Mouse (Mus musculus) liver (tissue): ENCODE results near the gene Mst1.

ENCODE experiments used
- DNase-seq: peaks from one replicate; pipeline ENCODE4 v3.0.0-alpha.2; 2020; ENCODE audit warnings: mixed read lengths

Mst1 gene

GRCm38 (mm10) chr9:108057262-108057562 is 23.0 kb upstream of the Mst1 start:
- no peak for DNase-seq

DNA sequence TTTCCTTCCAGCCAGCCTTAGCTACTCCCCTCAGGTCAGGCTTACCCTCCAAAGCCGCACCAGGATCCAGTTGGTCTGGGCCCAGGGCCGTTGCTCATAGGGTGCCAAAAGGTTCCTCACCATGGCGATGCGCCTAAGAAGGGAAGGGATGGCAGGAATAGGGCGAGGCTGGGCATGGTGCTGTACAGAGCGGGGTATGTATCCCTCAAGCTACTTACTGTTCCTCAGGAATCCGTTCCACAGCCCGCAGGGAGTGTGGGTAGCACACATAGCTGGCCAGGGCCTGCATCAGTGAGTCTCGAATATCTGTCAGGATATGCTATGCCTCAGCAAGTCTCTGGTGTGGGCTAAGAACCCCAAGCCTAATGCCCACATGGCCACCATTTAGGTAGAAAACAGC is 21.9 kb upstream of the Mst1 start:
- DNase-seq: no peak

- no peak for DNase-seq
These were observed 18.1 kb upstream of the Mst1 start for GRCm38 (mm10) chr9:108062142-108062541.

- no peak for DNase-seq
These were observed 16.9 kb upstream of the Mst1 start for GRCm38 (mm10) chr9:108063361-108063760.

DNA sequence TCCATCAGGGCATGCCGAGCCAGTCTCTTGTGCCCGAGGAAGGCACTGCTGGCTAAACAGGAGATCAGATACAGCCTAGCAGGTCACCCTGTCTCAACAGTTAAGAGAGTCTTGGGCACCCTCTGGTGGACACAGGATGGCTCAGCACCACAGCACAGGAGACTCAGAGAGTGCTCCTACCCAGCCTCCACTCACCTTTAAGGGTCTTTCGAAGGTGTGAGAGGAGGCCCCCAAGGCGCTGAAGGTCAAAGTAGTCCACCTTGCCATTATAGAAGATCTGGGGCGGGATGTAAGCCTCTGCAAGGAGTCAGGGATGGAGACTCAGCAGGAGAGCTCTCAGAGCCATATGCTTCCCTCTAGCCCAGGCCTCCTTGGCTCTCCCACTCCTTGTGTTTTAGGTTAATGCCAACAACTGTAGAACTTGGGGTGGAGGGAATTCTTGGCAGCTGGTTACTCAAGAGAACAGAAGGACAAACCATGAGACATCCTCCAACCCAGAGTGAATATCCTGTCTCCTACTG is 14.7 kb upstream of the Mst1 start:
- DNase-seq: peak; percentile 70

GRCm38 (mm10) chr9:108067199-108067598 is 13.0 kb upstream of the Mst1 start:
- DNase-seq: no peak

- peak; percentile 88 for DNase-seq
These were observed 12.3 kb upstream of the Mst1 start for GRCm38 (mm10) chr9:108067900-108068299.

- no peak for DNase-seq
These were observed 11.2 kb upstream of the Mst1 start for GRCm38 (mm10) chr9:108069007-108069406.

DNA sequence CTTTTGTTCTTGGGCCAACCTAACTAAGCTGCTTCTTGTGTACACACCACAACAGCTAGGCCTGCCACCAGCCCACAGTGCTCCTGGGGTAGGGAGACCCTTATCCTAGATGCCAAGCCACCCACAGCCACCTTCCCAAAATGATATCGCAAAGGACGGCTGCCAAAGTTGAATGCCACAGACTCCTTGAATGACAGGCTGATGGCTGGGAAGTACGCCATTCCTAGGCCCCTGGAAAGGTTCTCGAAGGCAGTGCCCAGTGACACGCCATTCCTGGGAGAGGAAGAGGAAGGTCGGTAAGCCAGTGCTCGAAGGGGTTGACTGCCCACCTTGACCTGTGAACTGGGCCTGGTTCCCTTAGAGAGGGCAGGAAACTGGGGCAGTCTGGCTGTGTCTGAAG is 10.7 kb upstream of the Mst1 start:
- DNase-seq: no peak

- DNase-seq: no peak
These were observed 8.4 kb upstream of the Mst1 start for GRCm38 (mm10) chr9:108071801-108072200.

DNA sequence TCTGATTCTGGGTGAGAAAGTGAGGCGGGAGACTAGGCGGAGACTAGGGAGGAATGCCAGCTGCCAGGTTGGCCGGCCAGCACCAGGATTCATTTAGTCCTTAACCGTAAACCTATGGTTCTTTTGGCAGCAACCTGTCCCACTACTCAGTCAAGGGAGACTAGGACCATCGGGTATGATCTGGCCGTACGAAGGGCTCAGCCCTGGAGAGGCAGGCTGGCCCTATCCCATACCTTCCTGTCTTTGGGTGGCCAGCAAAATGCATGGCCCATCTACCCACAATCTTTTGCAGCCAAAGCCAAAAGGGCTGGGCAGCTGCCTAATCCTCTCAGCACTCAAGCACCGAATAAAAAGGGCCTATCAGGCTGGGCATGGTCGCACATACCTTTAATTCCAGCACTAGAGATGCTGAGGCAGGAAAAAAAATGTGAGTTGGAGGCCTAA is 7.7 kb upstream of the Mst1 start:
- DNase-seq: no peak

DNA sequence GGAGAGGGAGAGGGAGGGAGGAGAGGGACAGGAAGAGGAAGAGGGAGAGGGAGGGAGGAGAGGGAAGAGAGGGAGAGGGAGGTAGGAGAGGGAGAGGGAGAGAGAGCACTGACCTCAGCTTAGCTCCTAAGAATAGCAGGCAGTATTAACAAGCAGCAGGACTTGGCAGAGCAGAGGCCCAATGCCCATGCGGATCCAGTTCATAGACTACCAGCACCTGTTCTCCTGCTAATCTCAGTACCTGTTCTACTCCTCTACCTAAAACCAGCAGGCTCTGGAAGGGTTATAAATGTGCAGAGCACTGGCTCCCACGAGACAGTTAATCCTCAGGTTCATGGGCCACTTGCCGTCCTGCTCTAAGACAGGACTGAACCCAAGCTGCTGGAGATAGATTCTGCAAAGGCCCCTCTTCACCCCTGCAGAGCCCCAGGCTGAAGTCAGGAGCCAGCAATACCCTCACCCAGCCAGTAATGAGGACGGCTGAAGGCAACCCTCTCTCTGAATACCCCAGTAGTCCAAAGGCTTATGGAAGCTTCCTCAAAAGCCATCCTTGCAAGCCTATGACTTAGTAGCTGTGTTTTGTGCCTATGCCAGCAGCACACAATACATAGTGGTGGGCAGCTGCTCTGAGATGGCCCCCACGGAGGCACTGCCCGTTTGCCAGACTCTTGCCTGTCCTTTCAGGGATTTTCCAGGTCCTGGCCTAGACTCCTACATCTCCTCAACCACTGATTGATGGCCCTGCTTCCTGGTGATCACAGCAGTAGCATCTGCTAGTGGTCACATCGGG is 6.9 kb upstream of the Mst1 start:
- DNase-seq: no peak

GRCm38 (mm10) chr9:108082549-108082948 is 2.3 kb downstream of the Mst1 start:
- peak; percentile 83 for DNase-seq

DNA sequence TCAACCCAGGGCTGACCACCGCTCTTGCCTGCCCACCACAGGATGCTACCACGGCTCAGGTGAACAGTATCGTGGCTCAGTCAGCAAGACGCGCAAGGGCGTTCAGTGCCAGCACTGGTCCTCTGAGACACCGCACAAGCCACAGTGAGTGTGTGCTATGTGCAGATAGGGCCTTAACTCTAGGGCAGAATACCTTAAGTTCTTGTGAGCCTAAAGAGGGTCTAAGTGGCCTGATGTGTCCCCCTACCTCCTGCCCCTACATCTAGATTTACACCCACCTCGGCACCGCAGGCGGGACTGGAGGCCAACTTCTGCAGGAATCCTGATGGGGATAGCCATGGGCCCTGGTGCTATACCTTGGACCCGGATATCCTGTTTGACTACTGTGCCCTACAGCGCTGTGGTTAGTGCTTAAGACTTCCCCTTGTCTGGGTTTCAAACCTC is 2.8 kb downstream of the Mst1 start, which contains the start of gene Rnf123:
TSS of gene Rnf123 (minus strand) at position 359 of the 444 bp plus-strand sequence.
- DNase-seq: peak; percentile 79

- peak; percentile 74 for DNase-seq
These were observed 3.3 kb downstream of the Mst1 start for GRCm38 (mm10) chr9:108083561-108083960.

- no peak for DNase-seq
These were observed 5.0 kb downstream of the Mst1 start for GRCm38 (mm10) chr9:108085261-108085660.

DNA sequence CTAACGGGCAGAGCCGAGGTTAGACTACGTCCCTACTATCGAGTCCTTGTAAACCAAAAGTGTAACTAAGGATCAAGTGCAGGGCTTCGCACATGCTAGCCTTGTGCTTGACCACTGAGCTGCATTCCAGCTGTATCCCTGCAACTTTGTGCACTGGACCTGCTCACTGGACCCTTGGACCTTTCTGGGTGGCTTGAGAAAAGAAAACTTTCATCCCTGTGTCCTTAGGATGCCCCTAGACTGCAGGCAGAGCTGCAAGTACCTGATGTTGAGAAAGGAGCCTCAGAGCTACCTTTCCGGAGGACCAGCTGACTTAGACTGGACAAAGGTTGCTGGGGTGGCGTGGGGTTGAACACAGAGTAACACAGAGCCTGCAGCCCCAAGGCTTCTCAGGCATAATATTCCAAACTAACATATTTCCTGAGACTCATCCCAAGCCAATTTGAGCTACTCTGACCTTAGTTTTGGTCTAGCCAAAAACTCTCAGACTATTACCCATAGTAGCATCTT is 10.4 kb downstream of the Mst1 start:
- DNase-seq: no peak

DNA sequence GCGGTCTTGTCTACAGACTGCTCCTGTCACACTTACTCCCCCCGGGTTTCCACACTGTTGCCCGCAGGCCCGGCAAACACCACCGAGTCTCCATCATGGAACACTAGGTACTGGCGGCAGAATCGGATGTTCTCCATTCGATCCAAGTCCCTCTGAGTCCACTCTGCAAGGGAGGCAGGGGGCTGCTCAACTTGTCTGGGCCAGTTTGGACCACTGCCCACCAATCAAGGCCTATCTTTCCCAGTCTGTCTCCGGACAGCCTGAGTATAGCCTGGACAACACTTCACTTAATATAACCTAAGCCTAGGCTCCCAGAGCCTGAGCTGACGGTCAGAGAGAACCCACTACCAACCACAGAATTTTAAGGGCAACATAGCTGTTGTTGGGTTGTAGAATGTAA is 13.3 kb downstream of the Mst1 start:
- DNase-seq: no peak

DNA sequence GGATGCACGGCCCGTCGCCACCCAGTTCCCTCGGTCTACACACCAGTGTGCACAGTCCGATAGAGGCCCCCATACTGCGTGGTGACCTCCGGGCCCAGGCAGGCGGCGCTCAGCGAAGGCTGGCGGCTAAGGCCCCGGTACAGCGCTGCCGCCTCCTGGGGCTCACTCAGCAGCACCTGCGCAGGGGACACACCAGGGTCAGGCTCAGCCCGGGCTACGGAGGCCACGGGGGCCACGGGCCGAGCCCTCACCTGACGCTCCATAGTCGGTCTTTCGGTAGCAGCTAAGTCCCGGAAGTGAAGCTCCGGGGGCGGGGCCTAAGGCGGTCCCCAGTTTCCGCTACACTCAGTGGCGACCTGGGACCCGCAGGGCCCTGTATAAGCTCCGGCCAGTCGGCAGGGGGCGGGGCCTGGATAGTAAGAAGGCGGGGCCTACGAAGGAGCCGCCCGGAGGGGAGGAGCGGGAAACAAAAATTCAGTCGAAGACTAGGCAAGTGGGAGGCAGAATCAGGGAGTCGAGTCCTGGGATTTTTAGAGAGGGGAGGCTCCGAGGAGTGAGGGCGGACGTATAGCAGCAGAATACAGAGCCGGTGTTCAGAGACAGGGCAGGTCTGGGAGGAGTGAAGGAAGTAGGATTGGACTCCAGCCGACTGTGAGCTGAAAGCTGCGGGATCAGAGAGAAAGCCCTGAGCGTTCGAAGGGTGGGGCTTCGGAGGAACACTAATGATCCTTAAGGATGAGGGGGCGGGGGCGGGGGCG is 14.1 kb downstream of the Mst1 start, which contains the start of gene Apeh:
TSS of gene Apeh (minus strand) at position 423 of the 758 bp plus-strand sequence.
- peak; percentile 99 for DNase-seq

GRCm38 (mm10) chr9:108094998-108095411 is 14.8 kb downstream of the Mst1 start:
- peak; percentile 96 for DNase-seq

DNA sequence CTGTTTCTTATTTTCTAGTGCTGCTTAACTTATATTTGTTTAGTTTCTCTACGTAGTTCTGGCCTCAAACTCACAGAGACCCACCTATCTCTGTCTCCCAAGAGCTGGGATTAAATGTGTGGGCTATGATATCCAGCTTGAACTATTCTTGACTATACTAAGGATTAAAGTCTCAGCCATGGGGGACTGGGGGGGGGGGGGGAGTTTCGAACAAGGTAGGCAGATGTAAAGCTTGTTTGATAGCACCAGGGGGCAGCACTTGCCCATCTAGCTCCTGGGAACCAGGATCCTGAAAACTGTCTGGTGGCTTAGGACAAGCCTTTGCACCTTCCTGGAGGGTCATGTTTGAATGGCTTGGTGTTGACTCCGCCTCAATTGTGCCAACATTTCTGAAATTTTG is 15.3 kb downstream of the Mst1 start:
- peak; percentile 87 for DNase-seq

DNA sequence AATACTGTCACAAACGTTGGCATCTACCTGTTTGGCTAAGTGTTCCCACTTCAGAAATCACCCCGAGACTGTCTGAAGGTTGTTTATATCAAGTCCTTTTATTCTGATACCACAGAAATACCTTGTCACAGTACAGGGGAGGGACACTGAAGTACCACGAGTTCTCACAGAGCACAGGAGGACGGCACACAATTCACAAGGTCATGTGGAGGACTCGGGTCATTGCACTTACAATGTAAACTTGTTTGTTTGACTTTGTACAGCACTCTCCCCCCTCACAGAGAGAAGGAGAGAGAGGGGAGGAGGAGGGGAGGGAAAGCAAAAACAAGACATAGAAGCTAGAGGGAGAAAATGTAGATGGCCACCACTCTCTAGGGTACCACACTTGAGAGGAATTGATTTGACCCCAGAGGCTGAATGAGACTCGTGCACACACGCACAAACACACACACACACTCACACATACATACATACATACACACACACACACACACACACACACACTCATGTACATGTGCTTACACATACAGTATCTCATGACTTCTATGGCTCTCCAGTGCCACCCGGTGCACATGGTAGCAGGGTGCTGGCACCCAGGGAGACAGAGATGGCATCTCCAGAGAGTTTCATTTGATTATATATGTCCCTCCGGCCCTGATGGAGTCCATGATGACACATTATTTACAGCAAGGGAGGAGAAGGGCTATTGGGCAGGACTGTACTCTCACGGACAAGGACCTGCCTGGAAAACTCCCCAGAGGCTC is 15.9 kb downstream of the Mst1 start:
- DNase-seq: peak; percentile 70

GRCm38 (mm10) chr9:108099619-108100018 is 19.4 kb downstream of the Mst1 start:
- no peak for DNase-seq
